Mouse (Mus musculus) embryo, embryonic 10.5 days (tissue): ENCODE measurements around the gene Higd1a.

ENCODE experiments used
- DNase-seq: peaks from one replicate; pipeline ENCODE4 v3.0.0-alpha.2; 2015; ENCODE audit warnings: low spot score

The Higd1a gene

DNA sequence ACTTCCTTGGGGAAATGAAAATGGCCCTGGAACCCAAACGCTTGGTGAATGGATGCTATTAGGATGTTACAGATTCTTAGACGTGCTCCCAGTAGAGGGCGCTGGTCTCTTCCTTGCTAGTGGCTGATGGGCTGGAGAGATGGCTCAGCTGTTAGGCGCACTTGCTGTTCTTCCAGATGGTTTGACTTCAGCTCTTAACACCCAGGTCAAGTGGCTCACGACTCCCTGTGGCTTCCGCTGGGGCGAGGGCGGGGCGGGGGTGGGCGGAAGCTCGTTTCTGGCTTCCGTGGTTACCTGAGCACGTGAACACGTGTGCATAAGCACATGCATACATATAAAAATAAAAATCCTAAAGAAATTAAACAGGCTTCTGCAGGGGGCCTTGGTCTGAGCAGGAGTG, 22.7 kb upstream of the Higd1a start:
- DNase-seq: peak; percentile 82

DNA sequence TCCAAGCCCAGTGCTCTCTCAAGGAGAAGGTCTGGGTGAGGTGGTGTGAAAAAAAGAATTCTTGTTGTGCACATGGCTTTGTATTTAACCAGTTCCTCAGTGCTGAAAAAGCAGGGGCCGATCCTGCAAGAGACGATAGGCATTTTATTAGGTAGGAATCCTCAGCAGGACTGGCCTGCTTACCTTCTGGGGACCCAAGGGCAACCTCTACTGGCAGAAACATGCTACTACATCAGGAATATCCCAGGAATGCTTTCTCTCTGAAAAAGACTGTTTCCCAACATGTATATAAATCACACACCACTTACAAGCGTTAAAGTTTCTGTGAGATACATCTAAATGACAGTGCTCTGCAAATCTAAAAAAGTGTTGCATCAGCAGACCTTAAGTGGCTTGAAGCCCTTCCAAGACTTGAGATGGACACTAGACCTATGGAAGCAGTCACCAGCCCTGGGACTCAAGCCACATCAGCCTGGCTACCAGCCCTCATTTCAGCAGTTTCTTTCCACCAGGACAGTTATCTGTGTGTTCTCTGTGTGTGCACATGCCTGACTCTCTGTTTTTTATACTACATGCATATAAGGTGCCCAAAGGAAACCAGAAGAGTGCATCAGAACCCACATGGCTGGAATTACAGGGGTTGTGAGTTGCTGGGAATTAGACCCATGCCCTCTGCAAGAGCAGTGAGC, 19.0 kb upstream of the Higd1a start:
- peak; percentile 81 for DNase-seq

DNA sequence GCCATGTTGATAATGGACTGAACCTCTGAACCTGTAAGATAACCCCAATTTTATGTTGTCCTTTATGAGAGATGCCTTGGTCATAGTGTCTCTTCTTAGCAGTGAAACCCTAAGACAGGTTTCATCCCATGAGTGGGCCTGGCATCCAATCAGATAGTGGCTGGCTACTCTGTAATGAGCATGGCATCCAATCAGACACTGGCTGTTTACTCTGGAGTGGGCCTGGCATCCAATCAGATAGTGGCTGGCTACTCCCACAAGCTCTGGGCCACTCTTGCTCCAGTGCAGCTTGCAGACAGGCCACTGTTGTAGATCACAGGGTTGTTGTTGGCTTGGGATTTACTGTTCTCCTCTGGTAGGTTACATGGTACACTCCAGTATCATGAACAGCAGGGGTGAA, 15.4 kb upstream of the Higd1a start:
- DNase-seq: no peak

DNA sequence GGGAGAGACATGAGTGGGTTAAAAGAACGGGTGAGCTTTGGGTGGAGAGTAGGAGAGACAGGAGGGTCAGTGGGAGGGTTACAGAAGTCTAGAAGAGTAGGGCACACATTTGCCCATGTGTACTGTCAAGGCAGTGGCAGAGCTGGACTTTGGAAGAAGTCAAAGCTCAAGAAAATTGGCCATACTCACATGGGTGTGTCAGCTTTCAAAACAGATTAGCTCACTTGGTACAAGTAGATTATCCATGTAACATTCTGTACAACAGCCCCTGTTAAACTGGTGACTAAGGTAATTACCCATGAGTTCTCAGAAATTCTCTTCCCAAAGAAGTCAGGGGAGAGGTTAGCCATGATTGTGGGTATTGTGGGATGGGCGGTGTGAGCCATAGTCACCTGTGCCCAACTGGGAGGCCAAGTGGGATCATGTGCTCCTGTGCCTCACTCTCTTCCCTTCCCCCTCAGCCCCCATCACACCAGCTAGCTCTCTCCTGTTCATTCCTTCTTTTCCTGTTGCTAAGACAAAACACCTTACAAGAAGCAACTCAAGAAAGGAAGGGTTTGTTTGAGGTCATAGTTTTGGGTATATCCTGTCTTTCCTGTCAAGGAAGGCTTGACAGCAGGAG, 14.0 kb upstream of the Higd1a start:
- DNase-seq: no peak

DNA sequence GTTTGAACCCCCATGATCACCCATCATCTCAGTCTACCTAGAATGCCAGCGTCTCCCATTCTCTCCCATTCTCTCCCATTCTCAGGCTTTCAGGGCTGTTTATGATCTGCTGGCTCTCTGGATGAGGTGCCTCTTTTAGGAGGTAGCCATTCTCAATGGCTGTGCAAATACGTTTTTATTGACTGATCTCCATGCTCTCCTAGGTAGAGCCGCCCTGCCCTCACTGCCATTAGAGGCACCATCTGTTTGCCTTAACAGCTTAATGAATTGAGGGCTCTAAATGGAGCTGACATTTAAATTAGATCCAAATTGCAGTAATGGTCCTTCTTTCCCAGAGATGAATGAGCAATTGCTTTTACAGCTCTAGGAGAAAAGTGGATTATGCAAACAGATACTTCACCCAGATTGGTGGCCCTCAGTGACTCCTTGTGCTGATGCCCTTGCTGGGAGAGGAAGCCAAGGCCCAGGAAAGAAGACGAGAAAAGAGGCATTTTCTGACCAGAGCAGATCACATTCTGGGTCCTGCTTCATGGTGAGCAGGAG, 11.9 kb upstream of the Higd1a start:
- peak; percentile 9 for DNase-seq

DNA sequence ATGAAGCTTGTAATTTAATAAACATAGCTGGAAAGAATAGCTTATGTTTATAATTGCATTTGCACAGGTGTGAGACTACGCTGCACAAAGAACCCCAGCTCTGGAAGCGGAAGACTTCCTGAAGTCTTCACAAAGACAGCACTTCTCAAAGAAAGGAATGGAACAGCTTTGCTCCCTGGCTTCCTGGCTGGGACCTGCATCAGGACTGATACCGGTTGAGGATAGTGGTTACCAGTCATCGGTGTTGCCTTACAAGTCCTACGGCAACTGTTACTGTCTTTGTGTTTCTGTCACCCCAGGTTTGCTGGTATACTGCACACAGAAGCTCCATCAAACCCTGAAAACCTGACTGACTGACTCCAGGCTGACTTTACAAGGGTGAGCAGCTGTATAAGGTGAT, 11.3 kb upstream of the Higd1a start:
- no peak for DNase-seq

DNA sequence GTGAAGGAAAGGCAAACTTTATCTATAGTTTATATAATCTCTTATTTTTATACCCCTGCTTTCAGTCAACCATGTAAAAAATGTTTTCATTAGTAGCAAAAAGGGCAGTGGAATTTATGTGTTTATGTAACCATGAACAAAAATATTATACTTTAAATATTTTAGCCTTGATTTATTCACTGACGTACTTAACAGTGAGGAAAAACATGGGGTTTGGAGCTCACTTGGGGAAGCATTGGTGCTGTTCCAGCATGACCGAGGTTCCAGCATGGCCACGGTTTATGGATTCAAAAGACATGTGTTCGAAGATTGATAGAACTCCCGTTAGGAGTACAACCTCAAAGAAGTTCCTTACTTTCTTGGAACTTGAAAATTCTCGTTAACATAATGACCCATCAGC, 10.1 kb upstream of the Higd1a start:
- no peak for DNase-seq

DNA sequence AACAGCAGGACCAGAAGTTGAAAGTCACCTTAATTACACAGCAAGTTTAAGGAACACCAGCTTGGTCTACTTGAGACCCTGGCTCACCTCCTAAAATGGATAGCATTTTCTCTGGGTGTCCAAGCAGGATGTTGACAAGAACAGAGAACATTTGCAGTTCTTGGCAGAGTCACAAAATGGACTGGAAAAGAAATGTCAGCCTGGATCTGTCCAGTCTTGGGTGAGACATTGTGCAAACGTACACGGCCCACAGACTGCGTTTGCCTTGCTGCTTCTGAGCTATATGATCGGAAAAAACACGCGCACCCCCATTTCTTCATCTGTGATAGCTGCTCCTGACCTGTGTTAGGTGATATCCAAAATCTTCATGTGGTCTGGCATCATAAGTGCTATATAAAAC, 9.5 kb upstream of the Higd1a start:
- DNase-seq: no peak

DNA sequence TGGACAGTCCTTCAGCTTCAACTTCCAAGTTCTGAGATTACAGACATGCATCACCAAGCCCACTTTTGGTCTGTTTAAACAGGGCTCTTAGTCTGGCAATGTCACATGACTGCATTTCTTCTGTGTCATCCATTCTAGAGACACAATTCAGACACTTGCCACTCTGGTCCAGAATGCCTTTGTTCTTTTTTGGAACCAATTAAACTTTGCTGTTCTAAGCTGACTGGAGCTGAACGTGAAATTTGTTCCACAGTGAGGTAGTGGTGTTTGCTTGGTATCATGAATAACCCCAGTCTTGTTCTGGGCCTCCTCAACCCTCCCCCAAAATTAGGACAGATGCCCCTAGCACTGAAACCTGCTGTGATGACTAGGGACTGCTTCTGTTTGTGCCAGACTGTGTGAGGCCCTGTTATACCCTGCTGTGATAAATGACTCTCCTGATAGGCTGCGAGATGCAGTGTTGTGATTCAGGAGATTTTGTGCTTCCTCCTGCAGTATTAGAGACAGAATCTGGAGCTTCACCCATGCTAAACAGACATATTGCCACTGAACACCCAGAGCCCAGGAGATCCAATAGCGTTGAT, 7.4 kb upstream of the Higd1a start:
- DNase-seq: no peak

DNA sequence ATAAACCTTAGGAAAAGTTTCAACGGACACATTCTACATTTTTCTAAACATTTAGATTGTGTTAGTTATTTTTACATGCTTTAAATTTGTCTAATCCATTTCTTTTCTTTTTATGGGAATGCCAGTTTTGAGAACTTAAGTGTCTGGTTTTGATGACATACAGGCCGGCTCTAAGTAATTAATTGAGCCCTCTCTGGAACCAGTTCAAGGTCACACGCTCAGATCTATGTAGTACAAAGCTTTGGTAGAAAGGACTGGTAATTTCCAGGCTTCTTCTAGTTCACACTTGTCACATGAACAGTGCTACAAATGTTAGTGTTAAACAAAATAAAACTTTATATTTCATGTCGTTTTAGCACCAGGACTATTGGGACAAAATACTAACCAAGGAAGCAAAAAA, 6.7 kb upstream of the Higd1a start:
- no peak for DNase-seq

DNA sequence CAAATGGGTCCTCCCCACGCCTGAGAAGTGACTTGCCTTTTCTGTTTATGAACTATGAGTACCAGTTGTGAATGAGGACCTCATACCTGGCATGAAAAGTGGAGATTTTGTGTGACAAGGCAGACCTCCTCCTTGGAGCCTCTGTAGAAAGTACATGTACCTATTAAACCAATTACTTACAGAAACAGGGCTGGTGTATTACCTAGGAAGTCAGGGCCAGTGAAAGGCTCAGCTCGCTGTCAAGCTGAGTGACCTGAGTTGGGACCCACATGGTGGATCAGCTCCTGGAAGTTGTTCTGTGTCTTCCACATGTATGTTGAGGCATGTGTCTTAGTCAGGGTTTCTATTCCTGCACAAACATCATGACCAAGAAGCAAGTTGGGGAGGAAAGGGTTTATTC, 2.8 kb upstream of the Higd1a start:
- no peak for DNase-seq

DNA sequence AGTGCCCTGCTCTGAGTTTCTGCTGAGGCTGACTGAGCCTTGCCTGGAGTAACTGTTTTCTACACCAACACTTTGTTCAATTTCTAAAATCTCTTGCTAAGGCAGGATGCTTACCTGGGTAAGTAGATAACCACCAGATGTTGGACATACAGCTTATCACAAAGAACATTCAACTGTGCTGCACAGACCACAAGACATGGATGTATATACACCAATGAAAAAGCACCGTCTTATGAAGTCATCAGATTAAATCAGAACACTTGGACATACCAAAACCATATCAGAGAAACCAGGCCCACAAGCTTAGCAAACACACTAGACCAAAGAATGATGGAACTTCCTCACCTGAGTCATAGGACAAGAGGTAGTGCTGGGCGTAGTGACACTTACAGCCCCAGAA, 1.2 kb upstream of the Higd1a start:
- DNase-seq: no peak

DNA sequence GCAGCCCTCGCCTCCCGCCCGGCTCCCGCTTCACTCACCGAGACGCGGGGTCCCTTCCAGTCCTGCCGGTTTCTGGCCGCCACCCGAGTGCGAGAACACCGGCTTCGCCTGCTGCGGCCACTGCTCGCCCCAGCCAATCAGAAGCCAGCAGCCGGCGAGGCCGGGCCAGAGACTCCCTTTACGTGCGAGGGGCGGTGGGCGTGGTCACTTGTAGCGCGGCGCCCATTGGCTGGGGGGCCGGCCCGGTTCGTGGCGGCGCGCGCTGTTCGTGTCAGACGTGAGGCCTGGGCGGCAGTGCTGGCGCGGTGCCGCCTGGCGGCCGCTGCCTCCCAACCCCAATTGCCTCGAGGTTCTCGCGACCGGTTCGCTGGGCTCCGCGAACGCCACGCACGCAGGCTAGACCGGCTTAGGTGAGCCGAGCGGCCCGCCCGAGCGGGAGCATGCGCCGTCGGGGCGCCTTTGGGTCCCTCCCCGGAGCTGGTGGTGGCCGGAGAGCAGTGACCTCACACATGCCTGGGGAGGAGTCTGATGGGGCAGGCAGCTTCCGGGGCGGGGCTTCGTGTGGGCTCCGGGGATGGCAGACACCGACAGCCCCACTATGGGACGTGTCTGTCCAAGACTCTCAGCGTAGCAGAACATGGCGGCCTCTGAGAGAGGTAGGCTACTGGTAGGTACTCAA, 549 bp downstream of the Higd1a start:
- DNase-seq: peak; percentile 98

DNA sequence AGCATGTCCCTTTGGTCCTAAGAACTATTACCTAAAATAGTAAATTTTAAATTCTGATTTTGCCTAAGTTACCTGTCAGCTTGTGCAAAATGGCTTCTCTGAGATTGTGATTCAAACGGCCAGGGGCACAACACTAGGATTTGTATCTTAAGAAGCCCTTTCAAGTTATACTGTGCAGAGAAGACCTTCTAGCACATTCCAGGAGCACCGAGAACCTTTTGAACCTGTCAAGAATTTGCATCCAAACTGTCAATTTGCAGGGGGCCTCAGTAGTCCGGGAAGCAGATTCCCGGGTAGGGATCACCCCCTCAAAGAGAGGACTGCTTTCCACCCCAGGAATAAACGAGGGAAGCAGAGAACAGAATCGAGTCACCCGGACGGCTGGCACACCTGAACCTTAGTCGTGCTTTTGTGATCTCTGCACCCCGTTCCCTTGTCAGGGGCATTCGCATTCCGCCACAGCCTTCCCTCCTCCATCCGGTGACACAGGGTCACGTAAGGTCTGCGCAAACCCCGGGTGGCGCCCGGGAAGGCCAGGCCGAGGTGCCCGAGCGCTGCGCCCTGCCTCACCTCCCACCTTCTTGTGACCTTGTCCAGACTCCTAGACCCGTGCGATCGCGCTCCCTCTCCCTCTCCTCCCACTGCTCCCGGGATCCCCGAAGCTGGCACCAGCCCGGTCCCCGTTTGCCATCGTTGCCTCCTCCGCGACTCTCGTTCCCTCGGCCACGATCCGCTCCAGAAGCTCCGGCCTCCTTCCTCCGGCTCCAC, 1.3 kb downstream of the Higd1a start:
- DNase-seq: peak; percentile 42

DNA sequence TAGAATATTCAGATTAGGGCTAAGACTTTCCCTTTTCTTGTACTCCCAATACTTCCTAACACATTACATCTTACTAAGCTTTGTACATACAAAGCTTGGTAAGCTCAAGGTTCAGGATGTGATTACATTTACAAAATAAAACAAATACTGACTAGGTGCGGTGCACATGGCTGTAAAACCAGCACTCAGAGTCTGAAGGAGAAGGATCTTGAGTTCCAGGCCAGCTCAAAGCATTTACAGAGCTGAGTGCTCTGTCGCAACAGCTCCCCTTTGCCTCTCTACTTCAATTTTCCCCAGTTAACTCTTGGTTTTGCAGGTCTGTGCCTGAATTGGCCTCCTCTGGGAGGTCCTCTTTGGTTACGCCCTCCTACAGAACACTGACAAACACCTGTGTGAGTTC, 3.9 kb downstream of the Higd1a start:
- DNase-seq: no peak

DNA sequence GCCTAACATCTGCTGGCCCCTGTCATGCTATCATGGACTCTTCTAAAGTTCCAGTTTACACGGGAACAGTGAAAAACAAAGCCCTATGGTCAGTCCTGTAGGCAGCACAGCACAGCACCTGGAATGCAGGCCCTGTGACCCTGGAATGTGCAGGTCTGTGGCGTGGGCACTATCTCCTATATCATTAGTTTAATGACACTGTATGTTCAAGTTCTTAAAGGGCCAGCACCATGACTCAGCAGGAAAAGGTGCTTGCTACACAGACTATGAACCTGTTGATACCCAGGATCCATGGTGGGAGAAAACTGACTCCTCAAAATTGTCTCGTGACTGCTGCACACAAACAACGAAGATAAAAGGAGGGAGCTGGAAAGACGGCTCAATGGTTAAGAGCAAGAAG, 10.3 kb downstream of the Higd1a start:
- DNase-seq: no peak

DNA sequence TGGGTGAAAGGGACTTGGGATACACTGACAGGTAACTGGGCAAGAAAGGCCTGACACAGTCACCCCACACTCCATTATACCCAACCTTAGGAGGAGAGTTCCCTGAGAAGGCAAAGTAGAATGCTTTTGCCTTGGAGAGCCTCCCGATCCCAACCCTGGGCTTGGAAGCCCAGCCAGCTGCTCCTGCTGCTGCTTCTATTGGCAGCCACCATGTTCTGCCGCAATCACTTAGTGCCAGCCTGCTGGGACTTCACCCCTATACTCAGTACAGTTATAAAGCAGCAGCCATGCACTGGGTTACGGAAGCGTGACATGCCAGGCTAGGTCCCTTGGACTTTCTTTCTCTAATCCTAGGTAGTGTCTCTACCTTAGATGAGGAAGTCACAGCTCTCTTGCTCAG, 11.0 kb downstream of the Higd1a start:
- no peak for DNase-seq

DNA sequence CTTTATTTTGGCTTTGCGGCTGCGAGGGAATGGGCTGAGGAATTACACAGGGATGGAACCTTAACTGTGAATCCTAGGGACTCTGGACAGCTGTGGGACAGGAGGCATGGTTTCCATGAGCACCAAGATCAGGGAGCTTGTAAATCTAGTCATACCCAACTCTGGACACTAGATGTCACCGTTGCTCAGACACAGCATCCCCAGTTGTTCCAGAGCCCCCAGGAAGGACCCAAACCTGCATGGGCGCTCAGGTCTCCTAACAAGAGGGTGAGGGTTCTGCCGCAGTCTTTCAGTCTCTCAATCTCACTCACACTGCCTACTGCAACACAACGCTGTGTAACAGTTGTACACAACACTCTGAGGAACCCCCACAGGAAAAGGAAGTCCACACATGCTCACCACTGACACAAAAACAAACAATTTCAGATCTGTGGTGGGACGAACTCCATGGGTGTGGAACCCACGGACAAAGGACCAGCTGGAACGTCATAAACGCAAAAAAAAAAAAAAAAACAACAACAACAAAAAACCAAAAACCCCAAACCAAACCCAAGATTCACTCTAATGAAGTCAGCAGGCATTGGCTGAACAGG, 11.5 kb downstream of the Higd1a start:
- peak; percentile 79 for DNase-seq

DNA sequence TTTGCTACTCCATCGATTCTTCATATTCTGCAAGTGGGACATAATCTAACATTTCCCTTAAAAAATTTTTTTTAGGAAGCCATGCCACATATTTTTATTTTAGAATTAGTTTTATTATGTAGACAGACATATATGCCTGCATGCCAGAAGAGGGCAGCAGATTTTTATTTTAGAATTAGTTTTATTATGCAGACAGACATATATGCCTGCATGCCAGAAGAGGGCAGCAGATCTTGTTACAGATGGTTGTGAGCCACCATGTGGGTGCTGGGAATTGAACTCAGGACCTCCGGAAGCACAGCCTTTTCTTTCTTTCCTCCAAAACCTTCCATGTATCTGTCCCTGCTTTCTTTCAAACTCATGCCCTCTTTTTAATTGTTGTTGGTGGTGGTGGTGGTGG, 15.2 kb downstream of the Higd1a start:
- DNase-seq: no peak

DNA sequence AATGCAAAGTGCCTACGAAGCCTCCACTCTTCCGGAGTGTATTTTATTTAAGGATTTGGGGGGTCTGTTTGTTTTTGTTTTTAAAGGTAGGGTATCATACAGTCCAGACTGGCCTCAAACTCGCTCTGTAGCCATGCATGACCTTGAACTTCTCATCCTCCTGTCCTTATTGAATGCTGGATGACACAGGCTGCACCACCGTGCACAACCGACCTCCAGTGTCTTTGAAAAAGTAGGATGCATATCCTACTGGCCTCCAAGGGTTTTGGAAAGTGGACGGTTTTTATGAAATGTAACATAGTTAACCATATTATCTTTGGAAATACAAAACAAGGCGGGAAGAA, 18.6 kb downstream of the Higd1a start:
- no peak for DNase-seq

DNA sequence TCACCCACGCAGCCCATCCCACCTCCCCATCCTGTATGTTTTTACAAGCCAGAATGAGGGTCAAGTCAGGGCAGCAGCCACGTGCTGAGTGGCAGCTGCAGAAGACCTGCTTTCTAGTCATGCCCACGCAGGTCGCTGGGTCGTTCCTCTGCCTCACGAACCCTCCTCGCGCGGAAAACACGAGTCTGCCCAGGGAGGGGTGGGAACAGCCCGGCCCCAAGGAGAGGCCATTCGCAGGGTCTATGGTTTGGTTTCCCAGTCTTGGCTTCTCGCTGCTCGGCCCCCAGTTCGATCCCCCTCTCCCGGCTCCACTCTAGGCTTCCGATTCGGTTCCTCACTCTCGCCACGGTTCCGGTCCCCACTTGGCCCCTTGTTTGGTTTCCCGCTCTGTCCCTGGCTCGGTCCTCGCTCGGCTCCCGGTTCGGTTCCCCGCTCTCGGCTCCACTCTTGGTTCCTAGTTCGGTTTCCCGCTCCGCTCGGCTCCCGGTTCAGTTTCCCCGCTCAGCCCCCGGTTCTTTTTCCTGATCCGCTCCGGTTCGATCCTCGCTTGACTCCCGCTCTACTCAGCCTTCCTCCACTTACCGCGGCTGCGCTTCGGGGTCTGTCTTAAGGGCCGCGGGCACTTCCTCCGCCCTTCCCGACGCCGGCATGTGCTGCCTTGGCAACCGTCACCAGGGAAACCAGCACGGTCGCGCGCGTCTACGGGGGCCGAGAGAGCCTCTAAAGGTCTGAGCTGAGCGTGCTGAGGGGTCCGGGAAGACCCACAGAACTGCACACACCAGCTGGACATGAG, 19.1 kb downstream of the Higd1a start, which contains the start of gene Ccdc13:
Gene Ccdc13 (minus strand): TSS at position 633 of the 793 bp plus-strand sequence.
- DNase-seq: peak; percentile 93
